Mouse (Mus musculus) induced T-regulatory cell, adult 2 months (primary cell): Measurements from ENCODE around the gene Epha4.

Source experiments
- DNase-seq: peaks from one replicate; pipeline ENCODE4 v3.0.0-alpha.2; 2012; ENCODE audit warnings: low read depth

Epha4 gene

GRCm38 (mm10) chr1:77404537-77404936 lies 110.4 kb downstream of the Epha4 start:
- no peak for DNase-seq

GRCm38 (mm10) chr1:77402942-77403341 lies 111.9 kb downstream of the Epha4 start:
- DNase-seq, result no peak

- DNase-seq, result no peak
Observed at GRCm38 (mm10) chr1:77401465-77401864, 113.4 kb downstream of the Epha4 start.

GRCm38 (mm10) chr1:77391590-77391989 lies 123.3 kb downstream of the Epha4 start:
- no peak for DNase-seq

- no peak for DNase-seq
Observed at GRCm38 (mm10) chr1:77389069-77389468, 125.8 kb downstream of the Epha4 start.

- DNase-seq, result no peak
Observed at GRCm38 (mm10) chr1:77388556-77388955, 126.3 kb downstream of the Epha4 start.

GRCm38 (mm10) chr1:77385613-77386012 lies 129.3 kb downstream of the Epha4 start:
- no peak for DNase-seq

- DNase-seq, result no peak
Observed at GRCm38 (mm10) chr1:77383466-77383865, 131.4 kb downstream of the Epha4 start.

GRCm38 (mm10) chr1:77377550-77377980 lies 137.3 kb downstream of the Epha4 start:
- DNase-seq, result no peak

GRCm38 (mm10) chr1:77374054-77374453 lies 140.8 kb downstream of the Epha4 start:
- no peak for DNase-seq

- no peak for DNase-seq
Observed at GRCm38 (mm10) chr1:77370921-77371320, 144.0 kb downstream of the Epha4 start.

GRCm38 (mm10) chr1:77369255-77369837 lies 145.5 kb downstream of the Epha4 start:
- no peak for DNase-seq

- DNase-seq, result no peak
Observed at GRCm38 (mm10) chr1:77365850-77366249, 149.0 kb downstream of the Epha4 start.

GRCm38 (mm10) chr1:77364596-77364995 lies 150.3 kb downstream of the Epha4 start:
- DNase-seq, result no peak

GRCm38 (mm10) chr1:77363848-77364247 lies 151.0 kb downstream of the Epha4 start:
- DNase-seq, result no peak

- DNase-seq, result no peak
Observed at GRCm38 (mm10) chr1:77346459-77346858, 168.4 kb downstream of the Epha4 start.

- DNase-seq, result no peak
Observed at GRCm38 (mm10) chr1:77343792-77344191, 171.1 kb downstream of the Epha4 start.

GRCm38 (mm10) chr1:77339701-77340100 lies 175.2 kb downstream of the Epha4 start:
- no peak for DNase-seq

- no peak for DNase-seq
Observed at GRCm38 (mm10) chr1:77338346-77338745, 176.5 kb downstream of the Epha4 start.

- DNase-seq, result no peak
Observed at GRCm38 (mm10) chr1:77336937-77337336, 178.0 kb downstream of the Epha4 start.

GRCm38 (mm10) chr1:77318597-77319127 lies 196.2 kb downstream of the Epha4 start:
- no peak for DNase-seq
